Comparison of ENCODE assay signal across 9 mouse cellular contexts in the genomic region with DNA sequence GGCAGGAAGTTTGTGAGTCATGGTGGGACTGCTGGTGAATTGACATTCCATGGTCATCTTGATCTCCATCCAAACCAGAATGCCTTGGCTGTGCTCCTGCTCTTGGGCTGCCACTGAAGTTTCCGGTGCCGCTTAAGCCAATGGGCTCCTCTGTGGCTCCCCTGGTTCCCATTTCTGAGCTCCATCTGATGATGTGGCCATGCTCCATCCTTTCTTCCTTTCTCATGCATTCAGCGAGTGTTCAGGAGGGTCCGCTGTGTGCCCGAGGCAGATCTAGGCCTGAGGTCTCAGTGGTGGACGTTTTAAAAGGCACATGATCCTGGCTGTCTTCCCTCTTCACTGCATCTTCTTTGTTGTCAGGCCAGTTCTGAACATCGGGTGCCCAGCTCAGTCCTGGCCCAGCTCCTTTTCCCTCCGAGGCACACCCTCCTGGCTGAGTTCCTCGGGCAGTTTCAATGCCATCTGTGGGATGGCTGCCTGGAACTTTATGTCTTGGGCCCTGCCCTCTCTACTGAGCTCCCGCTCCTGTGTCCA. TPM values are rescaled to one million over a fixed set of nuclear protein-coding genes. Genes with fewer than 3 reads are reported as not detected.
DNase-seq lines count a peak whose midpoint lies in the region; ATAC-seq and TF ChIP-seq lines count a peak whose summit lies in the region.
"Had no signal": no experiment of that assay in that cellular context is flagged by ENCODE, and none has a peak within 500 bp of the region (broad histone marks: within the 10 kb centered on the region; RNA-seq: fewer than 3 reads in every experiment).

No protein-coding gene starts in this region.

- H3K4me2 ChIP-seq in liver, embryonic 12.5 days: no peak overlapping the region
- H3K4me2 ChIP-seq: midbrain, embryonic 12.5 days had no signal

- H3K27ac ChIP-seq in liver, adult 2 months (replicated peaks; ENCODE audit: insufficient read depth, low read depth, low read length): peak overlapping the region; percentile 40
- H3K27ac ChIP-seq in liver, embryonic 12.5 days: no peak overlapping the region
- H3K27ac ChIP-seq: midbrain, embryonic 12.5 days had no signal

- no peaks in the 10 kb centered on the region for H3K9me3 ChIP-seq in liver, embryonic 12.5 days (replicated peaks)
- H3K9me3 ChIP-seq: midbrain, embryonic 12.5 days had no signal

- ATAC-seq in liver, embryonic 12.5 days: no peak
- ATAC-seq in CD4-positive, CD25-positive, alpha-beta regulatory T cell, adult 4 months: no peak
- no peak for ATAC-seq in monocyte, adult 5-6 weeks (replicated peaks; ENCODE audit: insufficient number of reproducible peaks, low FRiP score, low TSS enrichment, poor library complexity, severe bottlenecking)

- no peak overlapping the region for H3K9ac ChIP-seq in liver, adult 2 months (ENCODE audit: low read depth, low read length)
- no peak overlapping the region for H3K9ac ChIP-seq in liver, embryonic 12.5 days
- H3K9ac ChIP-seq: midbrain, embryonic 12.5 days had no signal

- 65% methylated on average over 10 of the region's 10 CpGs for WGBS in liver, adult 2 months
- 79% methylated on average over 10 of the region's 10 CpGs for WGBS in liver, embryonic 12.5 days (ENCODE audit: insufficient replicate concordance)

- DNase-seq in liver, adult 2 months (ENCODE audit: extremely low read depth, low read depth, low spot score): no peak
- DNase-seq in cerebellum, adult 18-20 months: peak; percentile 52 to 53
- peak; percentile 78 for DNase-seq in gastrocnemius, postnatal 25 days
- peak; percentile 72 to 81 for DNase-seq in lung, adult 18-20 months
- no peak for DNase-seq in kidney, adult 18-20 months

- H3K4me1 ChIP-seq in liver, adult 2 months (ENCODE audit: control insufficient read depth, insufficient read depth, low read length): peaks cover 6% of the 10 kb centered on the region
- H3K4me1 ChIP-seq in liver, embryonic 12.5 days: no peaks in the 10 kb centered on the region
- H3K4me1 ChIP-seq: midbrain, embryonic 12.5 days had no signal

- no peak for TF ChIP-seq POLR2A in liver, adult 2 months (IDR thresholded peaks at IDR 0.05; ENCODE audit: extremely low read depth, insufficient read depth, low read length)

- TF ChIP-seq CTCF in liver, adult 2 months (IDR thresholded peaks at IDR 0.05; ENCODE audit: low read depth, low read length): no peak

- H3K36me3 ChIP-seq in liver, adult 2 months (ENCODE audit: control insufficient read depth, insufficient read depth, low read length): peaks cover 8% of the 10 kb centered on the region; the same call in 1 of the 2 replicates
- H3K36me3 ChIP-seq in liver, embryonic 12.5 days: no peaks in the 10 kb centered on the region
- H3K36me3 ChIP-seq: midbrain, embryonic 12.5 days had no signal

- H3K79me2 ChIP-seq in liver, adult 2 months (ENCODE audit: control insufficient read depth, insufficient read depth, low read length): peaks cover 2% of the 10 kb centered on the region; the same call in 1 of the 2 replicates

- no peaks in the 10 kb centered on the region for H3K27me3 ChIP-seq in liver, adult 2 months (ENCODE audit: control insufficient read depth, insufficient read depth, low read length)
- no peaks in the 10 kb centered on the region for H3K27me3 ChIP-seq in liver, embryonic 12.5 days (replicated peaks)
- H3K27me3 ChIP-seq: midbrain, embryonic 12.5 days had no signal

- H3K4me3 ChIP-seq in liver, adult 2 months (ENCODE audit: insufficient read depth, low read depth, low read length): no peak overlapping the region
- H3K4me3 ChIP-seq in liver, embryonic 12.5 days: no peak overlapping the region
- H3K4me3 ChIP-seq: midbrain, embryonic 12.5 days had no signal

RNA-seq across cellular contexts. Expression of gene Mertk, which starts 40.0 kb away (rescaled TPM):
- 16.5 and 17.0 TPM in 2 replicates for total RNA-seq in liver, adult 2 months (2014; rRNA removed)
- 3.0 and 3.8 TPM in 2 replicates for polyA plus RNA-seq in liver, adult 2 months (2012; rRNA removed)
- polyA plus RNA-seq in liver, embryonic 12.5 days (2016; fragmentation: Nextera tagmentation; extraction: Ambion mirVana): 3.6 TPM in 2 replicates
- 1 to 10 TPM; 1.7 to 2.6 TPM for total RNA-seq in gastrocnemius, postnatal 25 days (2021)
- under 1 TPM; 0.15 to 0.51 TPM for polyA plus RNA-seq in CD4-positive, CD25-positive, alpha-beta regulatory T cell, adult 4 months (2017; shearing (Covaris generic))
- not detected in 3 replicates for total RNA-seq in monocyte, adult 5-6 weeks (2017)

RNA-seq across cellular contexts. Expression of gene Anapc1, which starts 51.6 kb away (rescaled TPM):
- 33.0 and 42.8 TPM in 2 replicates for total RNA-seq in liver, adult 2 months (2014; rRNA removed)
- polyA plus RNA-seq in liver, adult 2 months (2012; rRNA removed): 18.4 and 22.3 TPM in 2 replicates
- polyA plus RNA-seq in liver, embryonic 12.5 days (2016; fragmentation: Nextera tagmentation; extraction: Ambion mirVana): 53.1 and 53.7 TPM in 2 replicates
- 10 to 100 TPM; 24.8 to 27.4 TPM for total RNA-seq in gastrocnemius, postnatal 25 days (2021)
- 10 to 100 TPM; 44.4 to 57.1 TPM for polyA plus RNA-seq in CD4-positive, CD25-positive, alpha-beta regulatory T cell, adult 4 months (2017; shearing (Covaris generic))
- total RNA-seq in monocyte, adult 5-6 weeks (2017): 71.5 to 134 TPM (median 78.9 TPM) in 3 replicates

Comparison
In these comparisons a context has a peak if more than half of its experiments do, and no peak if none do; other contexts are left out.
1. DNase-seq: peak in cerebellum, adult 18-20 months (2 of 2), gastrocnemius, postnatal 25 days (single experiment) and lung, adult 18-20 months (2 of 2); none in liver, adult 2 months (single experiment) and kidney, adult 18-20 months (single experiment).